Mouse (Mus musculus) CD4-positive naive resting alpha-beta T cell, adult 57 days (primary cell): ENCODE results near the gene Nutm1. TPM values are rescaled to one million over a fixed set of nuclear protein-coding genes. Genes with fewer than 3 reads are reported as not detected.

ENCODE experiments used
- total RNA-seq: library from RNA; stranded (reverse); gene quantifications from one replicate; pipeline ENCODE4 v1.2.4, GENCODE M21; 2023

Gene Nutm1
- total RNA-seq, result not detected

GRCm38 (mm10) chr2:112259241-112259962, at the start of gene Nutm1:
TSS of gene Nutm1 (minus strand) at chr2:112259291.

GRCm38 (mm10) chr2:112266242-112266592, 7.1 kb upstream of the Nutm1 start, which contains the start of gene Gm21985:
TSS of gene Gm21985 (plus strand) at chr2:112266314.

GRCm38 (mm10) chr2:112265448-112266241, 6.6 kb upstream of the Nutm1 start, which contains the start of gene Slc12a6:
TSS of gene Slc12a6 (plus strand) at chr2:112265825.

GRCm38 (mm10) chr2:112261748-112262653, 2.9 kb upstream of the Nutm1 start, which contains the start of gene Nop10:
TSS of gene Nop10 (plus strand) at chr2:112261926.

GRCm38 (mm10) chr2:112239212-112239934, 19.7 kb downstream of the Nutm1 start, which contains the start of gene Lpcat4:
TSS of gene Lpcat4 (plus strand) at chr2:112239468.

Other genes with a start within 250 kb of the Nutm1 start
- gene Olfr1310, start 246.6 kb downstream of the Nutm1 start, total RNA-seq, result not detected
- gene Olfr1311, start 234.9 kb downstream of the Nutm1 start, total RNA-seq, result not detected
- gene Olfr1312, start 209.1 kb downstream of the Nutm1 start, total RNA-seq, result not detected
- not detected for gene Olfr1313, start 181.4 kb downstream of the Nutm1 start, total RNA-seq
- not detected for gene Olfr1314, start 162.5 kb downstream of the Nutm1 start, total RNA-seq
- gene Olfr1315-ps1, start 143.9 kb downstream of the Nutm1 start, total RNA-seq, result not detected
- not detected for gene Olfr1316, start 124.3 kb downstream of the Nutm1 start, total RNA-seq
- not detected for gene Olfr1317, start 119.0 kb downstream of the Nutm1 start, total RNA-seq
- not detected for gene Olfr1318, start 105.1 kb downstream of the Nutm1 start, total RNA-seq
- 58.1 TPM for gene Lpcat4, start 19.8 kb downstream of the Nutm1 start, total RNA-seq
- 74.2 TPM for gene Nop10, start 2.6 kb upstream of the Nutm1 start, total RNA-seq
- 119 TPM for gene Slc12a6, start 6.5 kb upstream of the Nutm1 start, total RNA-seq
- not detected for gene Gm21985, start 7.0 kb upstream of the Nutm1 start, total RNA-seq
- 27.7 TPM for gene Emc4, start 108.7 kb upstream of the Nutm1 start, total RNA-seq
- gene Katnbl1, start 119.9 kb upstream of the Nutm1 start, total RNA-seq, result 12.6 TPM
- gene Emc7, start 195.7 kb upstream of the Nutm1 start, total RNA-seq, result 10.8 TPM
- not detected for gene Chrm5, start 221.5 kb upstream of the Nutm1 start, total RNA-seq
- gene Aven, start 233.7 kb upstream of the Nutm1 start, total RNA-seq, result 80.4 TPM